Mouse (Mus musculus) embryo, embryonic 9.5 days (tissue): ENCODE results near the gene Ksr2.
A peak's percentile ranks its signal among the peaks of the same experiment; 100 is the strongest.
"Not testable (repeated sequence)": the region's sequence is repeated elsewhere in the genome, so short reads cannot be mapped to it uniquely, and the experiment has no call there.

Source experiments
- DNase-seq: peaks from one replicate; pipeline ENCODE4 v3.0.0-alpha.2; 2017; ENCODE audit errors: extremely low spot score

Gene Ksr2

DNA sequence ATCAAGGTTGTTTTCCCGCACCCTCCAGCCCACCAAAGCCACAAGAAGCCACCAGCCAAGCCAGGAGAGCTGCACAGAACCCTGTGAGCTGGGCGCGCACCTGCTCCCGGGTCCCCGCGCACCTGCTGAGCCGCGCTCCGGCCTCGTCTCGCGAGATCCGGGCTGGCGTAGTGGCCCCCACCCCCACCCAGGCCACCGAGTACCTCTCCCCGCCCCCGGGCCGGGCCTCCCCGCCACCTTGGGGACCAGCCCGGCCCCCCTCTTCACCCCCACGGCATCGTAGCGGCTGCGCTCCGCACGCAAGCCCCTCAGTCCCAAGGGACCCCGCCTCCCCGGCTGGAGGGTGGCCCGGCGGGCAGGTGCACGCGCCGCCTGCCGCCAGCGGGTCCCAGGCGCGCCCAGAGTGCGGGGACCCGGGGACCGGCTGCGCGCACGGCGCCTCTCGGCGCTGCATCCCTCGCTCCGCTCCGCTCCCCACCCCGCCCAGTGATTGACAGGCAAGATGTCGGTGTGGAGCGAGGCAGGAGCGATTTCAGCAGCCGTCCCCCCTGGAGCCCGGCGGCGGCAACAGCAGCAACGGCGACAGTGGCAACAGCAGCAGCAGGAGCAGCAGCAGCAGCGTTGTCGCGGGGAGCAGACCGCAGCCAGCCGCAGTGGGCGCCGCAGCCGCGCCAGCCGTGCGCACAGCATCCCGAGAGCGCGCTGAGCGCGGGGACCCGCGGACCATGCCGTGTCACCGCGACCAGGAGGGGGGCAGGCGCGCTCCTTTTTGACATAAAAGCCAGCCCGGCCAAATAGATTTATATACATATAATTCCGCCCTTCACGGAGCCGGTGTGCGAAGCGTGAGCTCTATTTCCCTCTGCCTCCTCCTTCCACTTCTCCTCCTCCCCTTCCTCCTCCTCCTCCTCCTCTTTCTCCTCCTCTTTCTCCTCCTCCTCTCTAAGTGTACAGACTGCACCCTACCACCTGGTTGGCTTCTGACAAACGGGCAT lies at the start of gene Ksr2:
Gene Ksr2, plus strand, starts transcription at position 494 of the 995 bp plus-strand sequence.
- peak; percentile 67 for DNase-seq

DNA sequence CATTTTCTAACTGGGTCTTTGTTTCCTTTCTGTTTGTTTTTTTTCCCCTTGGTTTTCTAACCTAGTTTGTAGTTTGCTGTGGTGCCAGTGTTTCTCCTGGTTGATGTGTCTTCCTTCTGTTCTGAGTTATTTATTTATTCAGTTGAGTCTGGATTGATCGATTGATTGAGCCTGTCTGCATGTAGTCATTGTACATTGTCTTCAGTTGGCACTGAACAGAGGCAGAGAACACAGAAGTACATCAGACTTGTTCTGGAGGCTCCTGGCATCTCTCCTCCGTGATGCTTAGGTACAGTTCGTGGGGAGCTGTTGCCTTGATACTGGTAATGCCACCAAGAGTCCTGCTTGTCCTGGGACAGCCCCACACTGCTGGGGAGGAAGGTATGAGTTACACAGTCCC lies 49.0 kb upstream of the Ksr2 start:
- DNase-seq = no peak

DNA sequence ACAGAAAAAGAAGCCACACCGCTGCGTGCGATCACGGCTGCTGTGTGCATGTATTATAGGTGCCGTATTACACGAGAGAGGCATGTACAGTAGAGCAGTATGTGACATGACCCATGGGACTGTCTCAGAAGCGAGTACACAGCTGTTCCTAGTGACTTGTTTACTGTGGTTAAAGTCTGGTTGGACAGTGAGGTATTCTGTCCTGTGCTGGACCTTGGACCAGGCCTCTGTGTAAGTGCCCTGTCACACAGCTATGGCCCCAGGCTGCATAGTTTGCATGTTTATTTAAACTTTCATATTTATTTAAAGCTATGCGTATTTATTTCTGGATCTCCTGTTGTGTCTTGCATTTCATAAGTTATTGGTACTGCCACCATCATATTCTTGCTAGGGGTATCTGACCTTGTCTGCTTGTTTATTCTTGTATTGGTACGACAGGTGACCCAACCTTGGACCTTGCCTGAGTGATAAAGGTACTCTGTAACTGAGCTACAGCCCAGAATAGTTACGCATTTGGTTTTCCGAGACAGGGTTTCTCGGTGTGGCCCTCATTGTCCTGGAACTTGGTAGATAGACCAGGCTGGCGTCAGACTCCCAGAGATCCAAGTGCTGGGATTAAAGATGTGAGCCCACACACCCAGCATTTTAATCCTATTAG lies 47.8 kb upstream of the Ksr2 start:
- no peak for DNase-seq

DNA sequence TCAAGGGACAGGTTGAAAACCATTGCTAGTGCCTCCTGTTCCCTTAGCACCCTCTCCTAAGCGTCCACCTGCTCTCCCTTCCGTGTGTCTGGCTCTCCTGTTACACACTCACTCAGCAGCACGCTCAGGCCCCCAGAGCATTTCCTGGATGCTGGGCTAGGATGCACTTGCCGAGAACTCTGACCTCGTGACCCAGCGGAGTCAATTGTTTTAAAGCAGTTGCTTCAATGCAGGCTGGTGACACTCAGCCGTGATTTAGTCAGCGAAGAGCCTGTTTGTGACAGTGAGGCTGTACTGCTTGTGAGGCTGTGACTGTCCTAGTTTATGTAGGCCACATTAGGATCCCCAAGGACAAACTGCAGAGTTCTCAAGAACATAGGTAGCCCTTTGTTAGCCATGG lies 46.6 kb upstream of the Ksr2 start:
- DNase-seq = no peak

DNA sequence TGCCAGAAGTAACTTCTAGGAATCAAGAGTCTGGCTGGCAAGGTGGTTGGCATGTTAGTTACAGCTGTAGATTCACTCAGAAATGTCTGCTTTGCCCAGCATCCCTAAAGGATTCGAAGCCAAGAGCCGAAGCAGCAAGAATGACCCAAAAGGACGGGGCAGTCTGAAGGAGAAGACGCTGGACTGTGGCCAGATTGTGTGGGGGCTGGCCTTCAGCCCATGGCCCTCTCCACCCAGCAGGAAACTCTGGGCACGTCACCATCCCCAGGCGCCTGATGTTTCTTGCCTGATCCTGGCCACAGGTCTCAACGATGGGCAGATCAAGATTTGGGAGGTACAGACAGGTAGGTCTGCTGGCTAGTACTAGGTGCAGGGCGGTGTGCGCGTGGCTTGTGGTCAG lies 43.2 kb upstream of the Ksr2 start:
- DNase-seq = no peak

DNA sequence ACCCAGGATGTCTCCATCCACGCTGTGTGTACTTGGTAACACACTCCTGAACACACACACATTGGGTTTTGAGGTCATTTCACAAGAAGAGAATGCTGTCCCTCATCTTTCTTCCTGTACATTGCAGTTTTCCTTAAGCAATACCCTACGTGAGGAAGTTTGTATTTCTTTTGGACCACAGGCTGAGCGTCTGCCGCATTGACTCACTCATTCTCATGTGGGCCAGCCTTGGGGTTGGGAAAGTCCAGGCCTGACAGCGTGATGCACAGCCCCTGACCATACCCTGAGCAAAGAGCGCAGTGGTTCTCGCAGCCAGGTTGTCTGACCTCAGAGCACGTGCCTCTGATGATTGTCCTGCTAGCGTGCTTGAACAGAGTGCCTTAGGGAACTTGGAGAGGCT lies 40.4 kb upstream of the Ksr2 start:
- DNase-seq = no peak

DNA sequence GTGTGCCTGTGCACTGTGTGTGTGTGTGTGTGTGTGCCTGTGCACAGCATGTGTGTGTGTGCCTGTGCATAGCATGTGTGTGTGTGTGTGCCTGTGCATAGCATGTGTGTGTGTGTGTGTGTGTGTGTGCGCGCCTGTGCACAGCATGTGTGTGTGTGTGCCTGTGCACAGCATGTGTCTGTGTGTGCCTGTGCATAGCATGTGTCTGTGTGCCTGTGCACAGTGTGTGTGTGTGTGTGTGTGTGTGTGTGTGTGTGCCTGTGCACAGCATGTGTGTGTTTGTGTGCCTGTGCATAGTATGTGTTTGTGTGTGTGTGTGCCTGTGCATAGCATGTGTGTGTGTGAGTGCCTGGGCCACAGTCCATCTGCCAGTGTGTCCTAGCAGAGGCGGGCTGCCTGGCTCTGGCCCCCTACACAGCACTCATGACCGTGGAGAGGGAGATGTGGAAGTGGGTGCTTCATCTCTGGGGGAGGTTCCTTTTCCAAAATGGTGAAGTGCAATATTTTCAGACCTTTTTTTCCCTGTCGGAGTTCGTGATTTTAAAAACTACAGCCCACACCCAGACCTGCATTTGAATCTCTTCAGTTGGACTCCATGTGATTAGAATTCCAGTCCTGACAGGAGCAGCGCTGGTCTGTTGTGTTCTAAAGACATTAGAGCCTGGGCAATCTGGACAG lies 39.3 kb upstream of the Ksr2 start:
- no peak for DNase-seq

DNA sequence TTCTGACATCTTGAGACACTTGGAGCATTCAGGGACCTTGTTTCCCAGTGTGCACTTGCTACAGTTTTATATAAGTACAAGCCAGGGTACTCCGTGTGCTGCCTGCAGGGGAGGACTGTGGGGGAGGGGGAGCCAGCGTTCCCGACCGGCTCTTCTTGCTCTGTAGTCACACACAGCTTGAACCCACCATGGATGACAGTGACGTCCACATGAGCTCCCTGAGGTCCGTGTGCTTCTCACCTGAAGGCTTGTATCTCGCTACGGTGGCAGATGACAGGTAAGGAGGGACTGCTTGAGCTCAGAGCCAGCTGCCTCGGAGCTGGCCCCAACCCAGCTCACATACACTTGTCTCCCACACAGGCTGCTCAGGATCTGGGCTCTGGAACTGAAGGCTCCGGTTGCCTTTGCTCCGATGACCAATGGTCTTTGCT lies 37.5 kb upstream of the Ksr2 start:
- no peak for DNase-seq

DNA sequence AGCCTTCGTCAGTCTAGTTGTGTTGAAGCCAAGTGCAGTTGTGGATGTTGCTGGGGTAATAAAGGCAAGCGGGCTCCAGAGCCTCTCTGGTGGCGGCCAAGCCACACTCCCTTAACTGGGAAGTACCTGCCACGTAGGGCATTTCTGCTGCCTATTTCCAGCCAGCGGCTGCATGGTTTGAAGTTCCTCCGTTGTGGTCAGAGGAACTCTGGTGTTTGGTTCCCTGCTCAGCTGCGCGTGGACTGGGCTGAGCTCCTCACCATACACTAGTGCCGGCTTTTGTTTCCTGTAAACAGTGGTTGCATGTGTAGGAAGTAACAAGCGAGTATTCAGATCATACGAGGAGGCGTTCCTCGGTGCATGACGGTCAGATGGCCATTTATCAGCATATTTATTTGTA lies 36.1 kb upstream of the Ksr2 start:
- DNase-seq = not testable (repeated sequence)

DNA sequence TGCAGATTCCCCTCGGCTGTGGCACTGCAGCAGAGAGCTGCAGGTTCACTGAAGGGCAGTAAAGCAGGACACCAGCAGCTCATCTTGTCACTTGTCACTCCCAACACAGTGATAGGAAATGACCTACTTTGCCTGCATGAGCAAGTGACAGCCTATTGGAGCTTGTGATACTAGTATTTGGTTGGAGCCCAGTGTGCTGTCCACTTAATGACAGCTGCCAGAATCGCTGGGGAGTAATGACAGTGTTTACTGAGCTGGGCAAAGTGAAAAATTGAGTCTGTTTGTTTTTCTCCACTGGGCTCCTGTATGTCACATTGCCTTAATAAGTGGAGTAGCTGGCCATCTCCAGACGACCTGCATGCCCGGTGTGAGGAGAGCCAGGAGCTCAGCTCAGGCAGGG lies 33.6 kb upstream of the Ksr2 start:
- DNase-seq = no peak

DNA sequence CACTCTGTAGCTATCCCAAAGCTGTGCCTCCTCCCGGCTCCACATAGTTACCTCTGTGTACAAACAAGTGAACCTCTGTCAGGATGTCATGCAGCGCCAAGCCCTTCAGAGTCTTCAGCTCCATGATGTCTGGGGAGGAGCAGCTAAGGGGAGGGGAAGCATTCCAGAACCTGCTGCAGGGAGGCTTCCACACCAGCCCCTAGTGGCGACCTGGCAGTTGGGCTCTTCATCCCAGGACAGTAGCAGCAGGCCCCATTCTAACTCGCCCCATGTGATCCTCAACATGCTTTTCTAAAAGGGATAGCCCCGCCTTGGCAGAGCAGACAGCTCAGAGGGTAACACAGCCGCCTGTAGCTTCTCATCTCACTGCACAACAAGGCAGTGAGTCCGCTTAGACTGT lies 32.0 kb upstream of the Ksr2 start:
- DNase-seq = no peak

DNA sequence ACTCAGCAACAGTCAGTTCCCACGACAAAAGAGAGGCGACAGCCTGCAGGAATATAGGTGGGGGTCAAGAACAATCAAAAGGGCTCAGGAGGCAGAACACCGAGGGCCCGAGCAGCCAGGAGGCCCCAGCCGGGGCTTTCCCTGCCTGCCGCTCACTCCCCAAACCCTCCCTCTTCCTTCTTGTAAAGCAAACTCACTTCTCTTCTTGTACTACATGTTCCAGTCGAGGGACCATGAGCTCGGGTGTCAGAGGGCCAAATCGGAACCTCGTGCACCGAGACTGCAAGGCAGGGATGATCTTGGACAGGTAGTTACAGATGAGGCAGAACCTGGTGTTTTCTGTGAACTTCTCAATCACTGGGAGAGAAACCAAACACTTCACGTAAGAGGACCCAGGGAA lies 30.6 kb upstream of the Ksr2 start:
- DNase-seq = no peak

DNA sequence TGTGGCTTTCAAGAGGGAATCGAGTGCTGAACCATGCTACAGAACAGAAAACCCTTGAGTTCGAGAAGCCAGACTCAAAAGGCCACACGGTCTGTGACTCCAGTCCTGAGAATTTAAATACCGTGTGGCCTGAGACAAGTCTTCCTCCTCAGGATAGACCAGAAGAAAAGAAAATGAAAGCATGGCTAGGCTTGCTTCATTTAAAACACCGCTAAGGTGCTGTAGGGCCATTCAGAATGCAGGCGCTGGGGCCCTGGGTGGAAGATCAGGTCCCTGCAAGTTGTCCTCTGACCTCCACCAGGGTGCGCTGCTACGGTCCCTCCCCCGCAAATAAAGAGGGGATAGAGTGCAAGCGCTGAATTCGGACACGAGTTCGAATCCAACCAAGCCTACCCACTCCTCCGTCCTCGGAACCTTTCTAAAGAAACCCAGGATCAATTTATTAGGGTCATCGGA lies 25.5 kb upstream of the Ksr2 start:
- peak; percentile 76 for DNase-seq

DNA sequence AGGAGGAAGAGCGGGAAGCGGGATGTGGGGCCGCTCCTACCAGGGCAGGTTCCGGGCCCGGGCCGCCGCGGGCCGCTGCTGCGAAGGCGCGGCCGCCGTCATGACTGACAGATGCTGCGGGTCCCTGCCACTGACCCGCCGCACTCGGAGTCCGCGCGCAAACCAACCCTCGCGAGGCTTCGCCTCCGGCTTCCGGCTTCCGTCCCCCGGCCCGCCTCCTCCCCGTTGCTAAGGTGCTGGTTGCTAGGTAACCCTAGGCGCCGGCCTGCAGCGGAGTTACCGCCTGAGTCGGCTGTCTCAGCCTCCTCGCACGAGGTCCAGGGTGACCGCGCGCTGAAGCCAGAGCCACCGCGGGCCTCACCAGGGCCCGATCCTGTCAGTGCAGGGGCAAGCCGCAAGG lies 24.9 kb upstream of the Ksr2 start, which contains the start of gene Rfc5:
Gene Rfc5, minus strand, starts transcription at position 171 of the 400 bp plus-strand sequence.
- DNase-seq = peak; percentile 96

DNA sequence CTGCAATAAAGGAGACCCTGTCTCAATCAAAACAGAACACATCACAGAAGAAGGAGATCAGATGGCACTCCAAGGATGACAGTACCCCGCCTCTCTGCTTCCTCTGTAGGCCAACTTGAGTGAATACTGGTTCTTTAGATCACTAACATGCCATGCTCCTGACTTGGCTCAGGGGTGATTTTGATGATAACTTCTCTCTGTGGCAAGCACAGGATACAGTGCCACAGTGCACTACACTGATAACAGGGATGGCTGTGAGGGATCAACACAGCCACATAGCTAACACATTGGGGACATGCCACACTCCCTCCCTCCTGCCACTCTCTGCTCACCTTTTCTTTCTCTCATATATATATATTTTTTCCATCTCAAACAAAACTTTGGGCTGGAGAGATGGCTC lies 22.9 kb upstream of the Ksr2 start:
- DNase-seq = no peak

DNA sequence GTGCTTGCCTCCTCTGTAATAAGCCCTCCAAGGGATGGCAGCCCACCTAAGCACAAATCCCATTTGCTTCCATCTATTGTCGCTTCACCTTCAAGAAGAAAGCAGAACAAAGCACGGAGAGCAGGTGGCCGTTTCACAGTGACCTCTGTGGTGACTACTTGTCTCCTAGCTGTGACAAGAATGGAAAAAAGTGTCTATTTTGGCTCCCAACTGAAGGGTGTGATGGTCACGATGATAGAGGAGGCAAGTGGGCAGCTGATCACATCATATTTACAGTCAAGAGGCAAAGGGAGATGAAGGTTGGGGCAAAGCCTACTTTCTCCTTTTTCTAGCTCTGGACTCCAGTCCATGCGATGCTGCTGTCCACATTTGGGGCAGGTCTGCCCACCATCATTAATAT lies 18.0 kb upstream of the Ksr2 start:
- DNase-seq = no peak

DNA sequence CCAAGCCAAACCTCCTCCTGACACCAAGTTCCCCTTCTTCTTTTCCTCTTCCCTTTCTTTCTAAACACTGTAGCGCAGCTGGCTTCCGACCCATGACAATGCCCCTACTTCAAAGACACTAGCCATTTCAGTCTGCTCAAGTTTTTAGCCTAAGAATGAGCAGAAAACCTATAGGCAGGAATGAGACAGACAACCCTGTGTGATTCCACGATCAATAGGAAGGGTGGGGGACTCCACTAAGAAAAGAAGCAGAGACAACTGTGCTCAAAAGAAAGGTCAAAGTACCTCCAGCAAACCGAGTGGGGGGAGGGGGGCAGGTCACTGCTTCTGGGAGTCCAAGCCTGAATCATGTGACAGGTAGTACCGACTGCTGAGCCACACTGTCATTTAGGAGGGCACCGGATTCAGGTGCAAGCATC lies 17.2 kb upstream of the Ksr2 start:
- DNase-seq = no peak

DNA sequence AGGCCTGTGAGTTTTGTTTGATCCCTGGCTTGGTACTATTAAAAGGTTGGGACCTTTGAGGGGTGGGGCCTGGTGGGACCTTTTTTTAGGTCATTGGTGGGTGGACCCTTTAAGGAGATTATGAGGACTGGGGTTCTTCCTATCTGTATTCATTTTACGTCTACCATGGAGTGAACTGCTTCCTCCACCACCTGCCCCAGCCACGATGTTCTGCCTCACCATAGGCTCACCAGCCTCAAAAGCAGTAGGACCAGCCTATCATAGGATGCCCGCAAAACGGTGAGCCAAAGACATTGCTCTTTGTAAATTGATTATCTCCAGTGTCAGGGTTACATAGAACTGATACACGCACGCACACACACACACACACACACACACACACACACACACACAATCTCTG lies 16.4 kb upstream of the Ksr2 start:
- DNase-seq = no peak

DNA sequence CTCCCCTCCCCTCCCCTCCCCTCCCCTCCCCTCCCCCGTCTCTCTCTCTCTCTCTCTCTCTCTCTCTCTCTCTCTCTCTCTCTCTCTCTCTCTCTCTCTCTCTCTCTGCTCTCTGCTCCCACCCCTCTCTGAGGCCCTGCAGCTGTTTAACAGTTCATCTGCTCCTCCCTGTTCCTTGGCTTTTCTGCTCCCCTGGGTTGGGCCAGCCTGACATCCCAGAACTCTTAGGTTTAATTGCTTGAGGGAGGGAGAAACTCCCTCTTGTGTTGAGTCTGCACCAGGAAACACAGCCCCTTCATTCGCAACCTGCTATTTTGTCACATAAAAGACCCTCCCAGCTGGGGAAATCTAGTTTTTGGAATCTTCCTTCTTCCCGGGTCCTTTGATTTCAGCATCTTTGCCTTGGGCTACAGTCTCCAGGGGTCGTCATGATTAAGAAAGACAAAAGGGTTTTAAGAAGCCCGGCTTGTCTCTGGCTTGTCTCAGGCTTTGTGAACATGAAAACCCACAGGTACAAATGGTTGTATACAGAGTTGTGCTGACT lies 15.7 kb upstream of the Ksr2 start:
- no peak for DNase-seq

DNA sequence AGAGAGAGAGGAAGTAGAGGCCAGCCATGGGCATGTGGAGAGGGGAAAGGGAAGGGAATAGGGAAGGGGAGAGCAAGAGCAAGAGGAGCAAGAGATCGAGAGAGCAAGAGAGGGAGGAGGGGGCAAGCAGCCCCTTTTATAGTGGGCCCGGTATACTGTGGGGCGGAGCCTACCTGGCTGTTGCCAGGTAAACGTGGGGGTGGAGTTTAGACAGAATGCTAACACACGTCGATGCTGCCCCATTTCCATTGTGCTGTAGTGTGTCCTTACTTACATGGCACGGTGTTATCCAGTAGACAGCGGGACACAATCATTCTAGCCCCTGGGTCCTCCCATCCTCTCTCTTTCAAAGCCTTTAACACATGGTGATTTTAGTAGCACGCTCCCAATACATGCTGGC lies 14.5 kb upstream of the Ksr2 start:
- DNase-seq = no peak

DNA sequence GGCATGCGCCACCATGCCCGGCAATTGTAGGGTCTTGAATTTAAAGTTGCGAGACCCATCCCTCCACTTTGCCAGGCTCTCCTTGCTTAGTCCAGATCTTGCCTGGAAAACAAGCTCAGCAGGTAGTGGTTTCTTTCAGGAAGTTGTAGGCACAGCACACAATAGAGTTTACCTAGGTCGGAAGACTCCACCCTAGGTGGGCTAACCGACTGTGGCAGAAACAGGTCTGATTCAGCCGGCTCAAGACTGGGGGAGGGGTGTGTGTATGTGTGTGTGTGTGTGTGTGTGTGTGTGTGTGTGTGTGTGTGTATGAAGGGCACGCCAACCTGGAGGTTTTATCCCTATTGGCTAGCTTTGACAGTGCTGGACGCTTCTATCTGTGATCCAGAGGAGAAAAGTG lies 10.2 kb upstream of the Ksr2 start:
- no peak for DNase-seq

DNA sequence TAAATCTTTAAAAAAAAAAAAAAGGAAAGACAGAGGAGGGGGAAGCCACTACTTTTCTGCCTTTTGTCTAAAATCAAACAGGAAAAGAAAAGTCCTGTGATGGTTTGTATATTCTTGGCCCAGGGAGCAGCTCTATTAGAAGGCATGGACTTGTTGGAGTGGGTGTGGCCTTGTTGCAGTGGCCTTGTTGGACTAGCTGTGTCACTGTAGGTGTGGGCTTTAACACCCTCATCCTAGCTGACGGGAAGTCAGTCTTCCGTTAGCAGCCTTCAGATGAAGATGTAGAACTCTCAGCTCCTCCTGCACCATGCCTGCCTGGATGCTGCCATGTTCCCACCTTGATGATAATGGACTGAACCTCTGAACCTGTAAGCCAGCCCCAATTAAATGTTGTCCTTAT lies 9.1 kb upstream of the Ksr2 start:
- DNase-seq = not testable (repeated sequence)
